Mouse (Mus musculus): ENCODE data around the gene Polr2g. TPM values are rescaled to one million over a fixed set of nuclear protein-coding genes. Genes with fewer than 3 reads are reported as not detected.
"Not testable (repeated sequence)": the region's sequence is repeated elsewhere in the genome, so short reads cannot be mapped to it uniquely, and the experiment has no call there.

Polr2g gene
- 100 to 1,000 TPM; 103 TPM for total RNA-seq (2021)
- long read RNA-seq, experiment 1, transcript Polr2g-202 (7 exons, 833 nt), result minor isoform, 5 of 76 reads
- long read RNA-seq, experiment 1, transcript Polr2g-201 (8 exons, 890 nt), result major isoform, 59 of 76 reads
- long read RNA-seq, experiment 1, partial matches to known transcripts, result 11 of 76 reads
- long read RNA-seq, experiment 1, other reads (novel, unspliced or antisense), result 1 of 76 reads
- long read RNA-seq, experiment 2, transcript Polr2g-202 (7 exons, 833 nt), result minor isoform, 8 of 89 reads
- long read RNA-seq, experiment 2, transcript Polr2g-201 (8 exons, 890 nt), result major isoform, 58 of 89 reads
- long read RNA-seq, experiment 2, partial matches to known transcripts, result 19 of 89 reads
- long read RNA-seq, experiment 2, other reads (novel, unspliced or antisense), result 3 of 89 reads

- DNase-seq (ENCODE audit: low spot score in 2 of 2), result peak; percentile 77 to 81
Measured at GRCm38 (mm10) chr19:8798264-8798946, at the start of gene Polr2g. Polr2g (minus strand) TSS chr19:8798577.

GRCm38 (mm10) chr19:8844371-8845129 lies 46.2 kb upstream of the Polr2g start:
- peak in 1 of 2 experiments; percentile 75 for DNase-seq (ENCODE audit: low spot score in 2 of 2)

GRCm38 (mm10) chr19:8842961-8843360 lies 44.6 kb upstream of the Polr2g start:
- no peak for DNase-seq (ENCODE audit: low spot score in 2 of 2)

- no peak for DNase-seq (ENCODE audit: low spot score in 2 of 2)
Measured at GRCm38 (mm10) chr19:8841012-8841411, 42.6 kb upstream of the Polr2g start.

GRCm38 (mm10) chr19:8839908-8840791 lies 41.8 kb upstream of the Polr2g start:
- DNase-seq (ENCODE audit: low spot score in 2 of 2), result peak in 1 of 2 experiments; percentile 70

- no peak for DNase-seq (ENCODE audit: low spot score in 2 of 2)
Measured at GRCm38 (mm10) chr19:8839103-8839907, 40.9 kb upstream of the Polr2g start, which contains the start of gene Gng3. Gng3 (minus strand) TSS chr19:8839194.

- DNase-seq (ENCODE audit: low spot score in 2 of 2), result no peak
Measured at GRCm38 (mm10) chr19:8838041-8838730, 39.8 kb upstream of the Polr2g start.

GRCm38 (mm10) chr19:8837251-8837791 lies 38.9 kb upstream of the Polr2g start, which contains the start of gene Bscl2:
Bscl2 (plus strand) TSS chr19:8837467.
- DNase-seq (ENCODE audit: low spot score in 2 of 2), result peak; percentile 58 to 72

- not testable (repeated sequence) for DNase-seq (ENCODE audit: low spot score in 2 of 2)
Measured at GRCm38 (mm10) chr19:8836327-8836726, 38.0 kb upstream of the Polr2g start.

GRCm38 (mm10) chr19:8832971-8833370 lies 34.6 kb upstream of the Polr2g start:
- DNase-seq (ENCODE audit: low spot score in 2 of 2), result no peak

GRCm38 (mm10) chr19:8831262-8831661 lies 32.9 kb upstream of the Polr2g start:
- DNase-seq (ENCODE audit: low spot score in 2 of 2), result no peak

GRCm38 (mm10) chr19:8830664-8831063 lies 32.3 kb upstream of the Polr2g start:
- no peak for DNase-seq (ENCODE audit: low spot score in 2 of 2)

GRCm38 (mm10) chr19:8829660-8830059 lies 31.3 kb upstream of the Polr2g start, which contains the start of gene AC129217.1:
AC129217.1 (plus strand) TSS chr19:8829773.
- no peak for DNase-seq (ENCODE audit: low spot score in 2 of 2)

- DNase-seq (ENCODE audit: low spot score in 2 of 2), result no peak
Measured at GRCm38 (mm10) chr19:8822696-8823095, 24.3 kb upstream of the Polr2g start.

GRCm38 (mm10) chr19:8821146-8821545 lies 22.8 kb upstream of the Polr2g start:
- no peak for DNase-seq (ENCODE audit: low spot score in 2 of 2)

- DNase-seq (ENCODE audit: low spot score in 2 of 2), result peak in 1 of 2 experiments; percentile 30
Measured at GRCm38 (mm10) chr19:8820424-8820956, 22.1 kb upstream of the Polr2g start.

GRCm38 (mm10) chr19:8819596-8820423 lies 21.4 kb upstream of the Polr2g start, which contains the start of gene Hnrnpul2:
Hnrnpul2 (plus strand) TSS chr19:8820010.
- DNase-seq (ENCODE audit: low spot score in 2 of 2), result peak; percentile 95 to 97

All from adrenal gland, postnatal 4 days (tissue).